Mouse (Mus musculus) ES-E14 (cell line): ENCODE data around the gene Themis3. TPM values are rescaled to one million over a fixed set of nuclear protein-coding genes. Genes with fewer than 3 reads are reported as not detected.

Source experiments
- DNase-seq: peaks from one replicate; pipeline ENCODE4 v3.0.0-alpha.2; 2013; ENCODE audit warnings: low read depth, low spot score
- H3K27ac ChIP-seq: 2 replicates; pipeline ENCODE4 v1.5.1; 2012; ENCODE audit warnings: low read depth, mild to moderate bottlenecking, low read length, moderate library complexity, mixed read lengths; ENCODE audit not compliant: poor library complexity, insufficient read depth, severe bottlenecking
- H3K36me3 ChIP-seq: 2 replicates; pipeline ENCODE4 v1.6.1; 2012; ENCODE audit warnings: mild to moderate bottlenecking, low read length, moderate library complexity, mixed read lengths; ENCODE audit not compliant: control insufficient read depth, poor library complexity, insufficient read depth, severe bottlenecking
- H3K4me1 ChIP-seq, 2 experiments: fragments of 150-350 bp in 1 of 2; sonication (generic) in 1 of 2; 2 replicates each; pipeline ENCODE4 v1.6.1; 2012; ENCODE audit warnings: low read length in 2 of 2, mild to moderate bottlenecking in 1 of 2, mixed read lengths in 1 of 2; ENCODE audit not compliant: control insufficient read depth in 2 of 2, insufficient read depth in 2 of 2, poor library complexity in 1 of 2
- H3K4me3 ChIP-seq, 2 experiments: fragments of 150-350 bp in 1 of 2; sonication (generic) in 1 of 2; 2 replicates each; pipeline ENCODE4 v1.5.1; 2012; ENCODE audit warnings: low read length in 2 of 2, low read depth in 1 of 2, mild to moderate bottlenecking in 1 of 2, mixed read lengths in 1 of 2; ENCODE audit not compliant: insufficient read depth in 1 of 2, poor library complexity in 1 of 2, severe bottlenecking in 1 of 2
- H3K9ac ChIP-seq: 2 replicates; pipeline ENCODE4 v1.6.1; 2012; ENCODE audit warnings: low read depth, mild to moderate bottlenecking, low read length, mixed read lengths; ENCODE audit not compliant: poor library complexity, insufficient read depth, severe bottlenecking
- H3K9me3 ChIP-seq: fragments of 150-350 bp; sonication (generic); 2 replicates; pipeline ENCODE4 v1.6.1; 2012; ENCODE audit warnings: low read depth, mild to moderate bottlenecking, low read length; ENCODE audit not compliant: control insufficient read depth, insufficient read depth
- CHD2 ChIP-seq: IDR thresholded peaks from 2 replicates; pipeline ENCODE4 v1.6.1; 2014; ENCODE audit warnings: mild to moderate bottlenecking, low read depth, low read length, inconsistent platforms
- HCFC1 ChIP-seq: IDR thresholded peaks from 2 replicates; pipeline ENCODE4 v1.6.1; 2012; ENCODE audit warnings: low read length, inconsistent platforms, borderline replicate concordance; ENCODE audit not compliant: insufficient read depth
- MAFK ChIP-seq: IDR thresholded peaks from 2 replicates; pipeline ENCODE4 v1.6.1; 2014; ENCODE audit warnings: mild to moderate bottlenecking, low read depth, low read length, inconsistent platforms; ENCODE audit not compliant: insufficient read depth
- ZC3H11A ChIP-seq: IDR thresholded peaks from 2 replicates; pipeline ENCODE4 v1.6.1; 2012; ENCODE audit warnings: low read depth, mild to moderate bottlenecking, inconsistent platforms, low read length, borderline replicate concordance
- ZNF384 ChIP-seq: IDR thresholded peaks from 2 replicates; pipeline ENCODE4 v1.6.1; 2012; ENCODE audit warnings: low read depth, low read length, inconsistent platforms
- in situ Hi-C, 2 experiments: fragments of 600-800 bp; cut with MboI; formaldehyde crosslinking; loops; one replicate each; pipeline ENCODE4 v1.15.1; 2025; ENCODE audit warnings: low sequenced_read_pairs in 2 of 2, inconsistent platforms in 1 of 2; ENCODE audit not compliant: unreplicated experiment in 2 of 2
- total RNA-seq: library from RNA; depleted of rRNA; stranded (reverse); fragments of 300-350 nt; gene quantifications from 2 replicates; pipeline ENCODE4 v1.2.3, GENCODE M21; 2012

The Themis3 gene
- total RNA-seq, 1 experiment: 0.13 TPM

GRCm38 (mm10) chr17:66610032-66610431 lies 15.6 kb upstream of the Themis3 start:
- Histone ChIP-seq H3K4me3 (no peak overlapping the region), H3K9me3 (no peaks in the 10 kb centered on the region), H3K27ac (no peak overlapping the region), H3K36me3 (no peaks in the 10 kb centered on the region), H3K9ac (no peak overlapping the region), H3K4me1 (no peaks in the 10 kb centered on the region)
- DNase-seq: no peak
- TF ChIP-seq ZNF384: no peak
- TF ChIP-seq CHD2: no peak
- no peak for TF ChIP-seq MAFK
- TF ChIP-seq HCFC1: no peak
- TF ChIP-seq ZC3H11A: no peak
- in situ Hi-C loops: no loop called here

GRCm38 (mm10) chr17:66604931-66605330 lies 10.5 kb upstream of the Themis3 start:
- Histone ChIP-seq H3K9ac (no peak overlapping the region), H3K4me1 (no peaks in the 10 kb centered on the region), H3K9me3 (no peaks in the 10 kb centered on the region), H3K4me3 (no peak overlapping the region), H3K27ac (no peak overlapping the region), H3K36me3 (no peaks in the 10 kb centered on the region)
- in situ Hi-C loops: no loop called here
- no peak for DNase-seq
- TF ChIP-seq HCFC1: no peak

GRCm38 (mm10) chr17:66601171-66601570 lies 6.8 kb upstream of the Themis3 start:
- Histone ChIP-seq H3K27ac (no peak overlapping the region), H3K4me3 (no peak overlapping the region), H3K9ac (no peak overlapping the region), H3K36me3 (no peaks in the 10 kb centered on the region), H3K9me3 (no peaks in the 10 kb centered on the region), H3K4me1 (no peaks in the 10 kb centered on the region)
- in situ Hi-C loops: no loop called here
- no peak for TF ChIP-seq ZNF384
- TF ChIP-seq HCFC1: no peak
- no peak for TF ChIP-seq CHD2
- no peak for TF ChIP-seq ZC3H11A
- TF ChIP-seq MAFK: no peak
- no peak for DNase-seq

GRCm38 (mm10) chr17:66595867-66596266 lies 1.4 kb upstream of the Themis3 start:
- H3K4me1 ChIP-seq: no peaks in the 10 kb centered on the region
- in situ Hi-C loops: no loop called here
- H3K36me3 ChIP-seq: no peaks in the 10 kb centered on the region
- no peak overlapping the region for H3K4me3 ChIP-seq
- H3K9ac ChIP-seq: no peak overlapping the region
- no peak overlapping the region for H3K27ac ChIP-seq
- H3K9me3 ChIP-seq: no peaks in the 10 kb centered on the region
- DNase-seq: no peak
- no peak for TF ChIP-seq ZNF384
- no peak for TF ChIP-seq HCFC1
- TF ChIP-seq CHD2: no peak

GRCm38 (mm10) chr17:66595256-66595655 lies 835 bp upstream of the Themis3 start:
- H3K36me3 ChIP-seq: no peaks in the 10 kb centered on the region
- no peak overlapping the region for H3K27ac ChIP-seq
- H3K4me3 ChIP-seq: no peak overlapping the region
- DNase-seq: no peak
- H3K9ac ChIP-seq: no peak overlapping the region
- in situ Hi-C loops: no loop called here
- TF ChIP-seq CHD2: no peak
- H3K4me1 ChIP-seq: no peaks in the 10 kb centered on the region
- H3K9me3 ChIP-seq: no peaks in the 10 kb centered on the region
